Mouse (Mus musculus) layer of hippocampus, postnatal 25 days (tissue): ENCODE measurements around the gene Cyp2d11. TPM values are rescaled to one million over a fixed set of nuclear protein-coding genes. Genes with fewer than 3 reads are reported as not detected.

Source experiments
- DNase-seq, 2 experiments: peaks; one replicate each; pipeline ENCODE4 v3.0.0; 2022; ENCODE audit warnings: mixed read lengths in 2 of 2, low spot score in 1 of 2; ENCODE audit errors: extremely low spot score in 1 of 2
- microRNA-seq, 2 experiments: library from miRNA; unstranded; fragments of <30 nt; microRNA quantifications; one replicate each; pipeline ENCODE4 v1.2.0; 2021
- total RNA-seq, 2 experiments: library from RNA; stranded (reverse); gene quantifications; 2 replicates each; pipeline ENCODE4 v1.2.3; 2021

Cyp2d11 gene
- total RNA-seq, 2 experiments from 2014 or later = 0.38 TPM; not detected in 1

GRCm38 (mm10) chr15:82339634-82340254, 54.1 kb downstream of the Cyp2d11 start:
- DNase-seq = no peak

Small RNA genes within 50 kb of the gene (microRNA-seq; reads per million reads assigned to microRNA genes)
- gene Gm25990 (0 reads per million in 2 experiments), gene Gm27331 (0 reads per million in 2 experiments), gene Mir7684 (0 reads per million in 2 experiments)

Other genes with a start within 250 kb of the Cyp2d11 start
- gene Srebf2, start 246.8 kb downstream of the Cyp2d11 start, total RNA-seq = 100 to 1,000 TPM; 172 to 174 TPM
- gene Shisa8, start 181.2 kb downstream of the Cyp2d11 start, total RNA-seq = 1 to 10 TPM; 1.4 to 1.9 TPM
- under 1 TPM in 1 of 2 experiments, not detected in 1; 0.22 TPM for gene Tnfrsf13c, start 169.7 kb downstream of the Cyp2d11 start, total RNA-seq
- gene Cenpm, start 149.3 kb downstream of the Cyp2d11 start, total RNA-seq = 1 to 10 TPM; 2.2 to 2.4 TPM
- 100 to 1,000 TPM in 1 of 2 experiments, 10 to 100 TPM in 1; 98.3 to 111 TPM for gene 1500009C09Rik, start 141.6 kb downstream of the Cyp2d11 start, total RNA-seq
- 100 to 1,000 TPM; 617 to 679 TPM for gene Sept3, start 119.1 kb downstream of the Cyp2d11 start, total RNA-seq
- gene Wbp2nl, start 95.1 kb downstream of the Cyp2d11 start, total RNA-seq = not detected
- gene Naga, start 55.1 kb downstream of the Cyp2d11 start, total RNA-seq = 10 to 100 TPM; 33.1 to 36.7 TPM
- under 1 TPM; 0.66 to 0.92 TPM for gene Pheta2, start 55.1 kb downstream of the Cyp2d11 start, total RNA-seq
- 100 to 1,000 TPM; 139 to 150 TPM for gene Smdt1, start 55.1 kb downstream of the Cyp2d11 start, total RNA-seq
- gene Ndufa6, start 39.7 kb downstream of the Cyp2d11 start, total RNA-seq = 100 to 1,000 TPM; 202 to 220 TPM
- 10 to 100 TPM; 40.3 to 41.1 TPM for gene Cyp2d22, start 13.8 kb downstream of the Cyp2d11 start, total RNA-seq
- gene Cyp2d10, start 13.2 kb upstream of the Cyp2d11 start, total RNA-seq = not detected
- under 1 TPM in 1 of 2 experiments, not detected in 1; 0.22 TPM for gene Cyp2d9, start 39.4 kb upstream of the Cyp2d11 start, total RNA-seq
- not detected for gene Cyp2d12, start 161.1 kb upstream of the Cyp2d11 start, total RNA-seq
- gene Cyp2d34, start 226.9 kb upstream of the Cyp2d11 start, total RNA-seq = not detected